Mouse (Mus musculus) heart, embryonic 10.5 days (tissue): Measurements from ENCODE around the gene Nkpd1. TPM values are rescaled to one million over a fixed set of nuclear protein-coding genes. Genes with fewer than 3 reads are reported as not detected.

Experiments
- DNase-seq: peaks from one replicate; pipeline ENCODE4 v3.0.0-alpha.2; 2017; ENCODE audit warnings: low spot score
- H3K27ac ChIP-seq: fragments of 300-500 bp; sonication (generic); 2 replicates; pipeline ENCODE4 v1.5.1; 2016; ENCODE audit warnings: mild to moderate bottlenecking
- H3K27me3 ChIP-seq: fragments of 300-500 bp; sonication (generic); 2 replicates; pipeline ENCODE4 v1.6.1; 2016; ENCODE audit warnings: mild to moderate bottlenecking; ENCODE audit not compliant: poor library complexity, insufficient read depth, severe bottlenecking
- H3K36me3 ChIP-seq: fragments of 300-500 bp; sonication (generic); 2 replicates; pipeline ENCODE4 v1.6.1; 2016; ENCODE audit warnings: mild to moderate bottlenecking, moderate library complexity
- H3K4me1 ChIP-seq: fragments of 300-500 bp; sonication (generic); 2 replicates; pipeline ENCODE4 v1.6.1; 2016; ENCODE audit warnings: mild to moderate bottlenecking
- H3K4me3 ChIP-seq: fragments of 300-500 bp; sonication (generic); 2 replicates; pipeline ENCODE4 v1.5.1; 2016; ENCODE audit warnings: mild to moderate bottlenecking, moderate library complexity
- H3K9me3 ChIP-seq: fragments of 300-500 bp; sonication (generic); 2 replicates; pipeline ENCODE4 v1.6.1; 2016; ENCODE audit warnings: mild to moderate bottlenecking, moderate library complexity
- WGBS: fragments of 180-500 bp; shearing (Covaris S2); methylation state at CpG from one replicate; pipeline ENCODE4 v1.1.7; 2016; 5-methylcytosine and 5-hydroxymethylcytosine counted together
- polyA plus RNA-seq: library from polyadenylated mRNA; unstranded; fragments of >200 nt; fragmentation: Nextera tagmentation; extraction: Ambion mirVana; gene quantifications from 2 replicates; pipeline ENCODE4 v1.2.1, GENCODE M21; 2016

Gene Nkpd1
- polyA plus RNA-seq, 1 experiment from 2014 or later = 0.14 TPM

DNA sequence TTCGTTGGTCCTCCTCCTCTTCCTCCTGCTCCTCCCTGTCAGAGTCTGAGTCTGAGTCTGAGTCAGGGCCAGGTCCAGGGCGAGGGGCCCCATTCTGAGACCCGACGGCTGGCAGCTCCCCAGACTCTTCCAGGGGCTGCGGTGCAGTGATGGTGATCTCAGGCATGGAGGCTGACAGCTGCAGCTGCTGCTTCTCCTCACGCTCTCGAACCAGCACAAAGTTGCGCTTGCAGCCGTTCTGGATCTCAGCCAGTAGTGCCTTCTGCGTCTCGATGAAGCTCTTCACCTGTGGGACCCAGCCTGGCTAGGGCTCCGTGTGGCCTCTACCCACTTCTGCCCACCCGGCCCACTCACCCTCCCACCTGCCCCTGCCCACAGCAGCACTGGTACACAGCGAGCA is 14.6 kb downstream of the Nkpd1 start:
- 92% methylated on average over 14 of the region's 14 CpGs for WGBS
- DNase-seq = no peak
- H3K4me1 ChIP-seq = 0 out of 2 replicates have a peak, but pooled peaks cover under 1% of the 10 kb centered on the region
- peaks cover 78% of the 10 kb centered on the region for H3K36me3 ChIP-seq
- H3K27me3 ChIP-seq = no peaks in the 10 kb centered on the region
- no peak overlapping the region for H3K27ac ChIP-seq
- H3K4me3 ChIP-seq = no peak overlapping the region
- no peaks in the 10 kb centered on the region for H3K9me3 ChIP-seq

GRCm38 (mm10) chr7:19534676-19535075 is 17.0 kb downstream of the Nkpd1 start:
- peaks cover 5% of the 10 kb centered on the region; the same call in 1 of the 2 replicates for H3K4me1 ChIP-seq
- H3K27me3 ChIP-seq = no peaks in the 10 kb centered on the region
- WGBS = 95% methylated on average over 10 of the region's 10 CpGs
- H3K36me3 ChIP-seq = peaks cover 70% of the 10 kb centered on the region
- H3K9me3 ChIP-seq = no peaks in the 10 kb centered on the region
- no peak for DNase-seq
- H3K4me3 ChIP-seq = no peak overlapping the region
- no peak overlapping the region for H3K27ac ChIP-seq

- Histone ChIP-seq H3K27me3 (no peaks in the 10 kb centered on the region), H3K36me3 (peaks cover 8% of the 10 kb centered on the region; the same call in 1 of the 2 replicates), H3K9me3 (no peaks in the 10 kb centered on the region), H3K27ac (no peak overlapping the region), H3K4me1 (peaks cover 23% of the 10 kb centered on the region), H3K4me3 (no peak overlapping the region)
- no peak for DNase-seq
- WGBS = 92% methylated on average over 2 of the region's 2 CpGs
These were observed 23.3 kb downstream of the Nkpd1 start for GRCm38 (mm10) chr7:19540771-19541566.

DNA sequence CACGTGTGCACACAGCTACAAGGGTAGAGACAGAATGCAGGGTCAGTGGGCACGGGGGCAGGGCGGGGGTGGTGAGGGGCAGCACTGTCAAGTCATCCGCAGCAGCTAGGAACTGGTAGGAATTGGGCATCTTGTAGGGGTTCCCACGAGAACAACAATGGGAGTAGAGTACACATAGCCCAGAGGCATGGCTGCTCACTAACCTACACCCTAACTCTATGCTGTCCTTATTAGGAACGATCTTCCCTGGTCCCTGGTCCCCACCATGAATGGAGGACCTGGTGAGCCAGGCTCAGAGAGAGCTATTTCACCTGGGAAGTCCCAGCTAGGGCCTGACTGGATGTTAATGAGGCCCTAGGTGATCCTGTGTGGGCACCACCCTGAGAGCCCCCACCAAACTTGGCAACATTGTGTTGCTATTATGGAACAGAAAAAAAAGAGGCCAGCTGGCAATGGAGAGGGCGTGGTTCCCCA is 24.1 kb downstream of the Nkpd1 start:
- no peak for DNase-seq
- 82% methylated on average over 7 of the region's 7 CpGs for WGBS
- H3K36me3 ChIP-seq = peaks cover 8% of the 10 kb centered on the region; the same call in 1 of the 2 replicates
- H3K27ac ChIP-seq = no peak overlapping the region
- H3K27me3 ChIP-seq = no peaks in the 10 kb centered on the region
- H3K4me1 ChIP-seq = peaks cover 30% of the 10 kb centered on the region
- no peak overlapping the region for H3K4me3 ChIP-seq
- no peaks in the 10 kb centered on the region for H3K9me3 ChIP-seq

DNA sequence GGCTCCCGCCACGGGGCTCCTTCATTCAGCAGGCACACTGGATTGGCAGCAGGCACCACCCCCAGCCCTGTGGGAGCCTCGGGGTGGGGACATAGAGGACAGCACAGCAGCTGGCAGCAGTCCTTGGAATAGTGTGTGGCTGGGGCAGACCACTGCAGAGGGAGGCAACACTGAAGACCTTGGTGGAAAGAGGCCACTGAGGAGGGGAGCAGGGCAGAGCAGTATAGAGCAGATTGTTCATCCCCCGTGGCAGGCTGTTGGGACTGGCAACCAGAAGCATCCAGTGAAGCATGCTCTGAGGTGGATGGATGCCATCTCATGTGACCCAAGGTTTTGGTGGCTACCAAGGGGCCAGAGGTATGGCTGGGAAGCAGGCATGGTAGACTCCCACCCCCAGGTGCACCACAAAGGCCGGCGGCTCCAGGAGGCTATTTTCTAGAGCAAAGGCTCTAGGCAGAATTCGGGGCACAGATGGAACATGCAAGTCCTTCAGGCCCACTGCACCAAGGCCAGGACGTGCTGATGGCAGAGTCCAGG is 24.6 kb downstream of the Nkpd1 start:
- 78% methylated on average over 8 of the region's 8 CpGs for WGBS
- Histone ChIP-seq H3K4me3 (no peak overlapping the region), H3K27me3 (no peaks in the 10 kb centered on the region), H3K27ac (no peak overlapping the region), H3K4me1 (peaks cover 35% of the 10 kb centered on the region), H3K9me3 (no peaks in the 10 kb centered on the region), H3K36me3 (peaks cover 8% of the 10 kb centered on the region; the same call in 1 of the 2 replicates)
- DNase-seq = no peak

GRCm38 (mm10) chr7:19543584-19543983 is 25.9 kb downstream of the Nkpd1 start:
- WGBS = 51% methylated on average over 6 of the region's 6 CpGs
- H3K4me1 ChIP-seq = peaks cover 36% of the 10 kb centered on the region
- no peak overlapping the region for H3K4me3 ChIP-seq
- H3K36me3 ChIP-seq = 0 out of 2 replicates have a peak, but pooled peaks cover 5% of the 10 kb centered on the region
- H3K27me3 ChIP-seq = no peaks in the 10 kb centered on the region
- H3K9me3 ChIP-seq = no peaks in the 10 kb centered on the region
- DNase-seq = no peak
- H3K27ac ChIP-seq = no peak overlapping the region

DNA sequence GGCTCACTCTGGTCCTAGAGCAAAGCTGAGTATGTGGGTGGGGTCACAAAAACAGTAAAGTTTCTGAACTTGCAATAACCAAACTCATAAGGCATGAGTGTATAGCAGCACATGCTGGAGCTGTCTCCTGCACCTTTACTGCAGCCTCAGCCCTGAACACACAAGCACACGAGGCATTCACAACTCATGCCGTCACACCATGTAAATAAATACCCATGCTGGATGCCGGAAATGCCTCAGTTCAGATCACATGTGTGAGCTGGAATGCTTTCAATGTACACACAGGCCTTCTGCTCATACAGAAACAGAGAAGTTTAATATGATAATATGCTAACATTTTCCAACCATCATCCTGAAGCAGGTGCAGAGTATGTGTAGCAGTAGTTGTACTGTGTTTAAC is 28.4 kb downstream of the Nkpd1 start:
- Histone ChIP-seq H3K4me3 (no peak overlapping the region), H3K9me3 (no peaks in the 10 kb centered on the region), H3K27me3 (no peaks in the 10 kb centered on the region), H3K36me3 (0 out of 2 replicates have a peak, but pooled peaks cover 5% of the 10 kb centered on the region), H3K4me1 (peaks cover 36% of the 10 kb centered on the region), H3K27ac (no peak overlapping the region)
- DNase-seq = no peak
- 72% methylated on average over 3 of the region's 3 CpGs for WGBS

DNA sequence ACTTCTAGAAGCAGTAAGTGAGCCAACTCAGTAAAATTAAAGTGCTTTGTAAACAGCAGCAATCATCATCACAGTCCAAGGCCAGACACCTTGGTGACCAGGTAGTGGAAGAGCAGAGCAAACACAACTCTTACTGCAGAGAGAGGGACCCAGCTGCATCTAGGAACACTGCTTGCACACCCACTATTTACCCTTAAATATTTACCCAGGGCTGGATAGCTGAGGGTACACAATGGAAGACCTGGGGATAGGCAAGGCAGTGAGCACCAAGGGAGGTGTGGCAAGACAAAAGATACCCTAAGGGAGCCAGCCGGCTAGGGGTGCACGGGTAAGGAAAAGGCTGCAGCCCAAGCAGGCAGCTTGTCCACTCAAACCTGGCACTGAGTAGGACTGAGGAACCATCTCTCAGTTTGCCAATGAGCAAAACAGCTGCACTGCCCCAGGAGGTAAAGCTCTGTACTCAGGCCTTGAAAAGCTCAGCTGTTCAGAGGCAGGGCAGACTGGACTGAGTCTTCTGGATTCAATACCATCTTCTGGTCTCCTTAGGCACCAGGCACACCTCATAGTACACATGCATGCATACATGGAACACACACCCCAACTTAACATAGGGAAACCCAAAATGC is 29.8 kb downstream of the Nkpd1 start:
- DNase-seq = no peak
- Histone ChIP-seq H3K36me3 (peaks cover 12% of the 10 kb centered on the region), H3K9me3 (no peaks in the 10 kb centered on the region), H3K27me3 (no peaks in the 10 kb centered on the region), H3K4me3 (no peak overlapping the region), H3K4me1 (peaks cover 24% of the 10 kb centered on the region), H3K27ac (no peak overlapping the region)
- WGBS = 85% methylated on average over 2 of the region's 2 CpGs

GRCm38 (mm10) chr7:19549394-19549793 is 31.8 kb downstream of the Nkpd1 start:
- no peak overlapping the region for H3K4me3 ChIP-seq
- 87% methylated on average over 10 of the region's 10 CpGs for WGBS
- H3K4me1 ChIP-seq = peaks cover 36% of the 10 kb centered on the region
- H3K27me3 ChIP-seq = no peaks in the 10 kb centered on the region
- H3K36me3 ChIP-seq = peaks cover 31% of the 10 kb centered on the region
- H3K27ac ChIP-seq = no peak overlapping the region
- H3K9me3 ChIP-seq = no peaks in the 10 kb centered on the region
- no peak for DNase-seq

- Histone ChIP-seq H3K27ac (no peak overlapping the region), H3K4me3 (no peak overlapping the region), H3K4me1 (peaks cover 39% of the 10 kb centered on the region), H3K27me3 (no peaks in the 10 kb centered on the region), H3K36me3 (peaks cover 47% of the 10 kb centered on the region), H3K9me3 (no peaks in the 10 kb centered on the region)
- 90% methylated on average over 5 of the region's 5 CpGs for whole genome bisulfite sequencing
- no peak for DNase-seq
These were observed 34.0 kb downstream of the Nkpd1 start for GRCm38 (mm10) chr7:19551634-19552033.

GRCm38 (mm10) chr7:19552443-19552842 is 34.8 kb downstream of the Nkpd1 start:
- H3K36me3 ChIP-seq = peaks cover 49% of the 10 kb centered on the region
- no peak overlapping the region for H3K4me3 ChIP-seq
- H3K27ac ChIP-seq = no peak overlapping the region
- H3K4me1 ChIP-seq = peaks cover 39% of the 10 kb centered on the region
- H3K27me3 ChIP-seq = no peaks in the 10 kb centered on the region
- 47% methylated on average over 2 of the region's 2 CpGs for WGBS
- no peak for DNase-seq
- H3K9me3 ChIP-seq = no peaks in the 10 kb centered on the region

DNA sequence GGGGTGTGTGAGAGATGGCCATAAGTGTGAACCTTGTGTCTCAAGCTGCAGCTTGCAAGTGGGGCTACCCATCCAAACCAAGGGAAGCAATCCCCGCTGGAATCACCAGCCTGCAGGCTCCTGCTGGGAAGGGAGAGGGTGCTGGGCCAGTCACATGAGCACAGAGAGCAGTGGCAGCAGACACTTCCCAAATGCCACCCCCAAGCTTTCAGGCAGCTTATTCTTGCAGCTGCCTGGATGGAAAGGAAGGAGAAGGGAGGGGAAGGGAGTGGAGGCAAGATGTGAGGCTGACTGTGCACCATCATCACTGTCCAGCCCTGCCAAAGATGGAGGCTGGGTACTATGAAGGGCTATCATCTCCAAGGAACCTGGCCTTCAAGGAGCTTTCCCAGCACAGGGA is 36.5 kb downstream of the Nkpd1 start:
- no peaks in the 10 kb centered on the region for H3K9me3 ChIP-seq
- peaks cover 52% of the 10 kb centered on the region for H3K36me3 ChIP-seq
- 72% methylated on average over 1 of the region's 1 CpGs for WGBS
- no peak overlapping the region for H3K27ac ChIP-seq
- DNase-seq = no peak
- no peaks in the 10 kb centered on the region for H3K27me3 ChIP-seq
- no peak overlapping the region for H3K4me3 ChIP-seq
- peaks cover 53% of the 10 kb centered on the region for H3K4me1 ChIP-seq

DNA sequence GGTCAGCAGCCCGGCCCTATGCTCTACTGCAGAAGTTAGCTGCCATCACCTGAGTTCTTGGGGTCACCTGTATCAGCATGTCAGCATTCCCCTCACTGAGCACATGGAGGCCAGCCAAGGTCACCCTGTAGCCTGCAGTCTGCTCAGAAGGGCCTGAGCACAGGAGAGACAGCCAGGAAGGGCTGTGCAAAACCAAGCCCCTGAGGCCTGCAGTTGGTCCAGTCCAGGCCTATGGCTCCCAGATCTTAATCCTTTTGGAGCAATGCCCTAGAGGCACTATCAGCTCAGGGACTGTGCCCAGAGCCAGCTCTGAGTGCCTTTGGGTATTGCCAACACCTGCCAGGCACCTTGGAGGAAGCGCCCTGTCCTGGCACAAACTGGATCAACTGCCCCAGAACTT is 39.4 kb downstream of the Nkpd1 start:
- WGBS = 95% methylated on average over 2 of the region's 2 CpGs
- no peak for DNase-seq
- Histone ChIP-seq H3K27me3 (no peaks in the 10 kb centered on the region), H3K9me3 (no peaks in the 10 kb centered on the region), H3K4me1 (peaks cover 74% of the 10 kb centered on the region), H3K36me3 (peaks cover 49% of the 10 kb centered on the region), H3K4me3 (no peak overlapping the region), H3K27ac (peak overlapping the region; percentile 3; the same call in 1 of the 2 replicates)
